Mouse (Mus musculus) hindbrain, embryonic 10.5 days (tissue): ENCODE data around the gene Klhl23. TPM values are rescaled to one million over a fixed set of nuclear protein-coding genes. Genes with fewer than 3 reads are reported as not detected.
A peak's percentile ranks its signal among the peaks of the same experiment; 100 is the strongest.
"Not testable (repeated sequence)": the region's sequence is repeated elsewhere in the genome, so short reads cannot be mapped to it uniquely, and the experiment has no call there.

Experiments
- DNase-seq: peaks from one replicate; pipeline ENCODE4 v3.0.0-alpha.2; 2017; ENCODE audit warnings: low spot score
- H3K27ac ChIP-seq: fragments of 300-500 bp; sonication (generic); 2 replicates; pipeline ENCODE4 v1.5.1; 2016; ENCODE audit warnings: mild to moderate bottlenecking, moderate library complexity
- H3K27me3 ChIP-seq: fragments of 300-500 bp; sonication (generic); 2 replicates; pipeline ENCODE4 v1.6.1; 2016; ENCODE audit warnings: mild to moderate bottlenecking; ENCODE audit not compliant: poor library complexity, insufficient read depth, severe bottlenecking
- H3K36me3 ChIP-seq: fragments of 300-500 bp; sonication (generic); 2 replicates; pipeline ENCODE4 v1.6.1; 2016; ENCODE audit warnings: mild to moderate bottlenecking, moderate library complexity
- H3K4me1 ChIP-seq: fragments of 300-500 bp; sonication (generic); replicated peaks from 2 replicates; pipeline ENCODE4 v1.6.1; 2016; ENCODE audit warnings: mild to moderate bottlenecking
- H3K4me3 ChIP-seq: fragments of 300-500 bp; sonication (generic); 2 replicates; pipeline ENCODE4 v1.5.1; 2016; ENCODE audit warnings: mild to moderate bottlenecking, moderate library complexity
- H3K9me3 ChIP-seq: fragments of 300-500 bp; sonication (generic); 2 replicates; pipeline ENCODE4 v1.6.1; 2016; ENCODE audit warnings: mild to moderate bottlenecking, moderate library complexity
- WGBS: fragments of 180-500 bp; shearing (Covaris S2); methylation state at CpG from one replicate; pipeline ENCODE4 v1.1.7; 2016; 5-methylcytosine and 5-hydroxymethylcytosine counted together
- polyA plus RNA-seq: library from polyadenylated mRNA; unstranded; fragments of >200 nt; fragmentation: Nextera tagmentation; extraction: Ambion mirVana; gene quantifications from 2 replicates; pipeline ENCODE4 v1.2.1, GENCODE M21; 2016

Klhl23 gene
- polyA plus RNA-seq, result 23.1 and 23.2 TPM in 2 replicates

- H3K4me1 ChIP-seq, result peaks cover 33% of the 10 kb centered on the region
- no peaks in the 10 kb centered on the region for H3K27me3 ChIP-seq
- peaks cover 12% of the 10 kb centered on the region; the same call in 1 of the 2 replicates for H3K36me3 ChIP-seq
- peak within 1 kb of the TSS; percentile 87 for H3K4me3 ChIP-seq
- no peak for DNase-seq
- no peaks in the 10 kb centered on the region for H3K9me3 ChIP-seq
- H3K27ac ChIP-seq, result peak within 1 kb of the TSS; percentile 98
- 31% methylated on average over 8 of the region's 8 CpGs for WGBS
Observed at GRCm38 (mm10) chr2:69821711-69822110, at the start of gene Klhl23. Gene Klhl23, plus strand, starts transcription at chr2:69821944.

- H3K9me3 ChIP-seq, result no peaks in the 10 kb centered on the region
- 92% methylated on average over 3 of the region's 3 CpGs for WGBS
- H3K4me3 ChIP-seq, result no peak overlapping the region
- H3K4me1 ChIP-seq, result no peaks in the 10 kb centered on the region
- no peak for DNase-seq
- peaks cover 34% of the 10 kb centered on the region for H3K36me3 ChIP-seq
- no peaks in the 10 kb centered on the region for H3K27me3 ChIP-seq
- no peak overlapping the region for H3K27ac ChIP-seq
Observed at GRCm38 (mm10) chr2:69773331-69773730, 48.4 kb upstream of the Klhl23 start.

- peaks cover 53% of the 10 kb centered on the region for H3K36me3 ChIP-seq
- H3K9me3 ChIP-seq, result no peaks in the 10 kb centered on the region
- no peak overlapping the region for H3K4me3 ChIP-seq
- no peak overlapping the region for H3K27ac ChIP-seq
- 76% methylated on average over 7 of the region's 7 CpGs for WGBS
- no peak for DNase-seq
- no peaks in the 10 kb centered on the region for H3K4me1 ChIP-seq
- no peaks in the 10 kb centered on the region for H3K27me3 ChIP-seq
Observed at GRCm38 (mm10) chr2:69777985-69778835, 43.5 kb upstream of the Klhl23 start.

- Histone ChIP-seq H3K27me3 (no peaks in the 10 kb centered on the region), H3K9me3 (no peaks in the 10 kb centered on the region), H3K36me3 (peaks cover 50% of the 10 kb centered on the region), H3K4me1 (no peaks in the 10 kb centered on the region), H3K27ac (no peak overlapping the region), H3K4me3 (no peak overlapping the region)
- 49% methylated on average over 5 of the region's 5 CpGs for WGBS
- no peak for DNase-seq
Observed at GRCm38 (mm10) chr2:69778836-69779177, 42.9 kb upstream of the Klhl23 start.

GRCm38 (mm10) chr2:69788974-69789373, 32.8 kb upstream of the Klhl23 start:
- H3K27ac ChIP-seq, result peak overlapping the region; percentile 93
- H3K9me3 ChIP-seq, result no peaks in the 10 kb centered on the region
- peaks cover 16% of the 10 kb centered on the region for H3K4me1 ChIP-seq
- DNase-seq, result no peak
- WGBS, result 37% methylated on average over 9 of the region's 9 CpGs
- peaks cover 50% of the 10 kb centered on the region for H3K36me3 ChIP-seq
- H3K4me3 ChIP-seq, result peak overlapping the region; percentile 83
- H3K27me3 ChIP-seq, result no peaks in the 10 kb centered on the region

GRCm38 (mm10) chr2:69789429-69790069, 32.2 kb upstream of the Klhl23 start, which contains the start of the genes Ccdc173 and Phospho2:
Gene Ccdc173, minus strand, starts transcription at chr2:69789575.
Gene Phospho2, plus strand, starts transcription at chr2:69789623.
- WGBS, result 2% methylated on average over 48 of the region's 48 CpGs
- Histone ChIP-seq H3K36me3 (peaks cover 50% of the 10 kb centered on the region), H3K9me3 (no peaks in the 10 kb centered on the region), H3K4me1 (peaks cover 16% of the 10 kb centered on the region), H3K27me3 (no peaks in the 10 kb centered on the region), H3K4me3 (peak within 1 kb of the TSS; percentile 83), H3K27ac (peak within 1 kb of the TSS; percentile 93)
- DNase-seq, result peak; percentile 98

GRCm38 (mm10) chr2:69790285-69790684, 31.5 kb upstream of the Klhl23 start:
- Histone ChIP-seq H3K27me3 (no peaks in the 10 kb centered on the region), H3K36me3 (peaks cover 52% of the 10 kb centered on the region), H3K4me1 (peaks cover 16% of the 10 kb centered on the region), H3K9me3 (no peaks in the 10 kb centered on the region), H3K4me3 (peak overlapping the region; percentile 83), H3K27ac (peak overlapping the region; percentile 93)
- WGBS, result 2% methylated on average over 10 of the region's 10 CpGs
- peak; percentile 88 for DNase-seq

GRCm38 (mm10) chr2:69790722-69791121, 31.0 kb upstream of the Klhl23 start:
- DNase-seq, result no peak
- peaks cover 52% of the 10 kb centered on the region for H3K36me3 ChIP-seq
- H3K9me3 ChIP-seq, result no peaks in the 10 kb centered on the region
- peaks cover 16% of the 10 kb centered on the region for H3K4me1 ChIP-seq
- H3K27ac ChIP-seq, result no peak overlapping the region
- no peaks in the 10 kb centered on the region for H3K27me3 ChIP-seq
- WGBS, result 73% methylated on average over 4 of the region's 4 CpGs
- peak overlapping the region; percentile 83 for H3K4me3 ChIP-seq

GRCm38 (mm10) chr2:69802911-69803312, 18.8 kb upstream of the Klhl23 start:
- H3K27me3 ChIP-seq, result no peaks in the 10 kb centered on the region
- H3K9me3 ChIP-seq, result 0 out of 2 replicates have a peak, but pooled peaks cover 3% of the 10 kb centered on the region
- 55% methylated on average over 5 of the region's 5 CpGs for WGBS
- H3K4me1 ChIP-seq, result peaks cover 5% of the 10 kb centered on the region; the same call in 1 of the 2 replicates
- peak; percentile 48 for DNase-seq
- H3K4me3 ChIP-seq, result no peak overlapping the region
- peaks cover 2% of the 10 kb centered on the region for H3K36me3 ChIP-seq
- H3K27ac ChIP-seq, result no peak overlapping the region

- Histone ChIP-seq H3K9me3 (0 out of 2 replicates have a peak, but pooled peaks cover 3% of the 10 kb centered on the region), H3K27me3 (no peaks in the 10 kb centered on the region), H3K4me3 (no peak overlapping the region), H3K4me1 (peaks cover 5% of the 10 kb centered on the region; the same call in 1 of the 2 replicates), H3K36me3 (no peaks in the 10 kb centered on the region), H3K27ac (no peak overlapping the region)
- 62% methylated on average over 8 of the region's 8 CpGs for WGBS
- DNase-seq, result no peak
Observed at GRCm38 (mm10) chr2:69803756-69804155, 18.0 kb upstream of the Klhl23 start.

GRCm38 (mm10) chr2:69804663-69805062, 17.1 kb upstream of the Klhl23 start:
- not testable (repeated sequence) for H3K36me3 ChIP-seq, H3K4me1 ChIP-seq, H3K9me3 ChIP-seq, H3K27ac ChIP-seq, DNase-seq, H3K27me3 ChIP-seq, H3K4me3 ChIP-seq
- 89% methylated on average over 9 of the region's 9 CpGs for WGBS

GRCm38 (mm10) chr2:69810169-69810568, 11.6 kb upstream of the Klhl23 start:
- no peaks in the 10 kb centered on the region for H3K36me3 ChIP-seq
- no peaks in the 10 kb centered on the region for H3K9me3 ChIP-seq
- H3K4me3 ChIP-seq, result no peak overlapping the region
- WGBS, result 74% methylated on average over 15 of the region's 15 CpGs
- H3K27ac ChIP-seq, result no peak overlapping the region
- H3K27me3 ChIP-seq, result no peaks in the 10 kb centered on the region
- DNase-seq, result no peak
- H3K4me1 ChIP-seq, result no peaks in the 10 kb centered on the region

- not testable (repeated sequence) for H3K4me1 ChIP-seq, H3K4me3 ChIP-seq, H3K9me3 ChIP-seq, DNase-seq, H3K27ac ChIP-seq, H3K27me3 ChIP-seq, H3K36me3 ChIP-seq
- WGBS, result 66% methylated on average over 7 of the region's 7 CpGs
Observed at GRCm38 (mm10) chr2:69811349-69811748, 10.4 kb upstream of the Klhl23 start.
